Mouse (Mus musculus) cerebellum, postnatal 36 days (tissue): Measurements from ENCODE around the gene Agk.

Source experiments
- DNase-seq, 2 experiments: peaks; one replicate each; pipeline ENCODE4 v3.0.0; 2021 to 2022; ENCODE audit warnings: mixed read lengths in 2 of 2

Gene Agk

GRCm38 (mm10) chr6:40413046-40413445 is 88.1 kb downstream of the Agk start:
- DNase-seq: peak; percentile 55 to 72

- no peak for DNase-seq
Observed at GRCm38 (mm10) chr6:40413565-40413964, 88.6 kb downstream of the Agk start.

GRCm38 (mm10) chr6:40415799-40416198 is 90.8 kb downstream of the Agk start:
- DNase-seq: peak in 1 of 2 experiments; percentile 25

- DNase-seq: no peak
Observed at GRCm38 (mm10) chr6:40418386-40418785, 93.4 kb downstream of the Agk start.

- no peak for DNase-seq
Observed at GRCm38 (mm10) chr6:40421099-40421498, 96.1 kb downstream of the Agk start.

GRCm38 (mm10) chr6:40423013-40423412 is 98.0 kb downstream of the Agk start:
- peak in 1 of 2 experiments; percentile 31 for DNase-seq

GRCm38 (mm10) chr6:40423774-40424173 is 98.8 kb downstream of the Agk start:
- peak; percentile 57 to 66 for DNase-seq

- DNase-seq: peak in 1 of 2 experiments; percentile 39
Observed at GRCm38 (mm10) chr6:40427441-40427840, 102.5 kb downstream of the Agk start.

- no peak for DNase-seq
Observed at GRCm38 (mm10) chr6:40428696-40429095, 103.7 kb downstream of the Agk start.

GRCm38 (mm10) chr6:40429521-40429931 is 104.6 kb downstream of the Agk start:
- peak; percentile 61 to 75 for DNase-seq

GRCm38 (mm10) chr6:40430251-40430650 is 105.3 kb downstream of the Agk start:
- no peak for DNase-seq

- DNase-seq: peak; percentile 68 to 77
Observed at GRCm38 (mm10) chr6:40430878-40431277, 105.9 kb downstream of the Agk start.

- peak; percentile 87 to 91 for DNase-seq
Observed at GRCm38 (mm10) chr6:40431356-40431755, 106.4 kb downstream of the Agk start.

- no peak for DNase-seq
Observed at GRCm38 (mm10) chr6:40431812-40432211, 106.8 kb downstream of the Agk start.

- DNase-seq: peak; percentile 81 to 85
Observed at GRCm38 (mm10) chr6:40432346-40433275, 107.6 kb downstream of the Agk start.

GRCm38 (mm10) chr6:40434697-40435096 is 109.7 kb downstream of the Agk start:
- no peak for DNase-seq

GRCm38 (mm10) chr6:40435151-40436046 is 110.4 kb downstream of the Agk start:
- DNase-seq: peak; percentile 72

- peak; percentile 89 to 93 for DNase-seq
Observed at GRCm38 (mm10) chr6:40436047-40436483, 111.1 kb downstream of the Agk start, which contains the start of gene E330009J07Rik. TSS of gene E330009J07Rik (minus strand) at chr6:40436135.

GRCm38 (mm10) chr6:40438936-40439335 is 114.0 kb downstream of the Agk start, which contains the start of gene Wee2:
TSS of gene Wee2 (plus strand) at chr6:40439088.
- DNase-seq: no peak

GRCm38 (mm10) chr6:40439731-40440130 is 114.8 kb downstream of the Agk start:
- DNase-seq: no peak

GRCm38 (mm10) chr6:40441276-40441675 is 116.3 kb downstream of the Agk start:
- DNase-seq: no peak

- no peak for DNase-seq
Observed at GRCm38 (mm10) chr6:40441755-40442154, 116.8 kb downstream of the Agk start.
